Mouse (Mus musculus) myocyte (in vitro differentiated cells): Measurements from ENCODE around the gene Pitpna. TPM values are rescaled to one million over a fixed set of nuclear protein-coding genes. Genes with fewer than 3 reads are reported as not detected.

Experiments used
- H3K27me3 ChIP-seq: one replicate; pipeline ENCODE4 v1.6.1; 2011; ENCODE audit not compliant: control insufficient read depth, insufficient read depth, insufficient read length
- H3K36me3 ChIP-seq: one replicate; pipeline ENCODE4 v1.6.1; 2011; ENCODE audit not compliant: control insufficient read depth, insufficient read depth
- H3K4me2 ChIP-seq: one replicate; pipeline ENCODE4 v1.6.1; 2011; ENCODE audit warnings: low read depth, control low read depth
- H3K4me3 ChIP-seq: one replicate; pipeline ENCODE4 v1.5.1; 2011; ENCODE audit warnings: mild to moderate bottlenecking, control low read depth, moderate library complexity
- H3K79me2 ChIP-seq: one replicate; pipeline ENCODE4 v1.6.1; 2011; ENCODE audit not compliant: control insufficient read depth, insufficient read depth
- H3ac ChIP-seq: one replicate; pipeline ENCODE4 v1.6.1; 2011; ENCODE audit not compliant: control insufficient read depth, insufficient read length
- CEBPB ChIP-seq: IDR thresholded peaks from 2 replicates; pipeline ENCODE4 v1.6.1; 2011; ENCODE audit warnings: mild to moderate bottlenecking, moderate library complexity; ENCODE audit not compliant: poor library complexity, insufficient read depth, severe bottlenecking
- E2F4 ChIP-seq: IDR thresholded peaks from one replicate; pipeline ENCODE4 v1.6.1; 2011; ENCODE audit warnings: mild to moderate bottlenecking, control low read depth, moderate library complexity; ENCODE audit not compliant: insufficient read depth
- MAX ChIP-seq: IDR thresholded peaks from one replicate; pipeline ENCODE4 v1.6.1; 2011; ENCODE audit warnings: low read depth, mild to moderate bottlenecking, control low read depth
- MYOD1 ChIP-seq, 3 experiments: IDR thresholded peaks; one replicate each; pipeline ENCODE4 v1.6.1; 2011; ENCODE audit warnings: control low read depth in 2 of 3, low read depth in 2 of 3, mild to moderate bottlenecking in 2 of 3, moderate library complexity in 1 of 3; ENCODE audit not compliant: insufficient read length in 2 of 3, control insufficient read depth in 1 of 3
- MYOG ChIP-seq, 3 experiments: IDR thresholded peaks; one replicate each; pipeline ENCODE4 v1.6.1; 2011; ENCODE audit warnings: control low read depth in 2 of 3, low read depth in 2 of 3, mild to moderate bottlenecking in 2 of 3; ENCODE audit not compliant: insufficient read length in 2 of 3, control insufficient read depth in 1 of 3, insufficient read depth in 1 of 3
- POLR2A ChIP-seq: IDR thresholded peaks from one replicate; pipeline ENCODE4 v1.6.1; 2011; ENCODE audit warnings: low read depth, mild to moderate bottlenecking, control low read depth, moderate library complexity; ENCODE audit not compliant: insufficient read length
- POLR2AphosphoS2 ChIP-seq: IDR thresholded peaks from one replicate; pipeline ENCODE4 v1.6.1; 2011; ENCODE audit warnings: low read depth, control low read depth; ENCODE audit not compliant: insufficient read length
- REST ChIP-seq: IDR thresholded peaks from one replicate; pipeline ENCODE4 v1.6.1; 2011; ENCODE audit warnings: mild to moderate bottlenecking, control low read depth, moderate library complexity; ENCODE audit not compliant: insufficient read depth, insufficient read length
- SRF ChIP-seq: IDR thresholded peaks from one replicate; pipeline ENCODE4 v1.6.1; 2011; ENCODE audit warnings: low read depth; ENCODE audit not compliant: control insufficient read depth, insufficient read length
- TCF12 ChIP-seq: IDR thresholded peaks from one replicate; pipeline ENCODE4 v1.6.1; 2011; ENCODE audit warnings: mild to moderate bottlenecking, control low read depth; ENCODE audit not compliant: poor library complexity, insufficient read depth, severe bottlenecking
- TCF3 ChIP-seq: IDR thresholded peaks from one replicate; pipeline ENCODE4 v1.6.1; 2011; ENCODE audit warnings: low read depth, control low read depth; ENCODE audit not compliant: insufficient read length
- USF1 ChIP-seq: IDR thresholded peaks from one replicate; pipeline ENCODE4 v1.6.1; 2011; ENCODE audit warnings: low read depth, mild to moderate bottlenecking, control low read depth, moderate library complexity
- polyA plus RNA-seq: library from polyadenylated mRNA; unstranded; fragments of >200 nt; fragmentation: generic; extraction: Trizol; gene quantifications from one replicate; pipeline ENCODE4 v1.2.1, GENCODE M21; 2012; ENCODE audit warnings: missing spikeins

The Pitpna gene
- polyA plus RNA-seq, 1 experiment, result 125 TPM

DNA sequence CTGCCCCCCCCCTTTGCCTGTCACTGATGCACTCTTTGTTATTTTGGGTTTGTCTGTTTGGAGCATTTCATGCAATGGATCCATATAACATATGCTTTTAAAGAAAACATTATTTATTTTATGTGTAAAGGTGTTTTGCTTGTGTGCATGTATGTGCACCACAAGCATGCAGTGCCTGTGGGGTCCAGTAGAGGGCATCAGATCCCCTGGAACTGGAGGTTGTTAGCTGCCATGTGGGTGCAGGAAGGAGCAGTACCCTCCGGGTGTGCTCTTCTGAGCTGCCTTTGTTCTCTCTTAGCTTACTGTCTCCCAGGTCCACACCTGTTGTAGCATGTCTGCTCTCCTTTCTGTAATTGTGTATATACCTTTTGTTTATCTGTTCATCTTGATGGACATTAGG, 29.8 kb upstream of the Pitpna start:
- Histone ChIP-seq H3K27me3 (no peaks in the 10 kb centered on the region), H3K4me3 (no peak overlapping the region), H3K36me3 (no peaks in the 10 kb centered on the region), H3K4me2 (no peak overlapping the region), H3K79me2 (no peaks in the 10 kb centered on the region), H3ac (no peak overlapping the region)
- no peak for TF ChIP-seq CEBPB
- TF ChIP-seq MYOD1 (IDR thresholded peaks at IDR 0.05; ENCODE audit: control insufficient read depth in 1 of 3, insufficient read length in 2 of 3, low read depth in 2 of 3), result no peak
- TF ChIP-seq TCF12, result no peak
- TF ChIP-seq MAX, result no peak
- no peak for TF ChIP-seq POLR2AphosphoS2
- no peak for TF ChIP-seq SRF
- TF ChIP-seq POLR2A, result no peak
- TF ChIP-seq REST, result no peak
- no peak for TF ChIP-seq MYOG (IDR thresholded peaks at IDR 0.05; ENCODE audit: control insufficient read depth in 1 of 3, insufficient read depth in 1 of 3, insufficient read length in 2 of 3, low read depth in 2 of 3)
- TF ChIP-seq E2F4, result no peak
- TF ChIP-seq USF1, result no peak
- no peak for TF ChIP-seq TCF3

DNA sequence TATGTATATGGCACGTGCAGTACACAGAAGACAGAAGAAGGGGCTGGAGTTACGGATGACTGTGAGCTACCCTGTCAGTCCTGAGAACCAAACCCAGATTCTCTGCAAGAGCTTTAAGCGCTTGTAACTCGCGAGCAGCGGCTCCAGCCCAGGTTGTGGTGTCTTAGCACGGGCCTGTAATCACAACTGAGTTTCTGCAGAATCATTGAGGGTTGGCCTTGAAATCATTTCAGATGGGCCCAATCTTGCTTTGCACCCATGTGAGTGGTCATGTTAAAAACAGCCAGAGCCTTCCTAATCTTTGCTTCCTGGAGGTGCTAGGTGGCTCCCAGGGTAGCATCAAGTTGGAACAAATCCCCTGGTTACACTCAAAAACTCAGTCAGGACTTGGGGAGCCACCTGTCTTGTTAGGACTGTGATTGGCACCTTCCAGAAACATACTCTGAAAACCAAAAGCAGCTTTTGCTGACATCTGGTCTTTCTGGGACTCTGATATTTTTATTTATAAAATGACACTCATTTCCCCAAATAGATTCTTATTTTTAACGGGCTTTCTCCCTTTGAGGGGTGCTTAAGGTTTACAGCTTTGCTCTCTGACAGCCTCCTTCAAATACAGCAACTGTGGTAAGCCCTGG, 27.9 kb upstream of the Pitpna start:
- no peaks in the 10 kb centered on the region for H3K27me3 ChIP-seq
- no peaks in the 10 kb centered on the region for H3K79me2 ChIP-seq
- TF ChIP-seq POLR2A (no peak), CEBPB (no peak), REST (no peak), USF1 (no peak), TCF12 (no peak), E2F4 (no peak), SRF (no peak), TCF3 (no peak), MYOD1 (IDR thresholded peaks at IDR 0.05; ENCODE audit: control insufficient read depth in 1 of 3, insufficient read length in 2 of 3, low read depth in 2 of 3) (no peak), POLR2AphosphoS2 (no peak), MAX (no peak), MYOG (IDR thresholded peaks at IDR 0.05; ENCODE audit: control insufficient read depth in 1 of 3, insufficient read depth in 1 of 3, insufficient read length in 2 of 3, low read depth in 2 of 3) (no peak)
- no peak overlapping the region for H3K4me2 ChIP-seq
- no peaks in the 10 kb centered on the region for H3K36me3 ChIP-seq
- H3ac ChIP-seq, result no peak overlapping the region
- no peak overlapping the region for H3K4me3 ChIP-seq

DNA sequence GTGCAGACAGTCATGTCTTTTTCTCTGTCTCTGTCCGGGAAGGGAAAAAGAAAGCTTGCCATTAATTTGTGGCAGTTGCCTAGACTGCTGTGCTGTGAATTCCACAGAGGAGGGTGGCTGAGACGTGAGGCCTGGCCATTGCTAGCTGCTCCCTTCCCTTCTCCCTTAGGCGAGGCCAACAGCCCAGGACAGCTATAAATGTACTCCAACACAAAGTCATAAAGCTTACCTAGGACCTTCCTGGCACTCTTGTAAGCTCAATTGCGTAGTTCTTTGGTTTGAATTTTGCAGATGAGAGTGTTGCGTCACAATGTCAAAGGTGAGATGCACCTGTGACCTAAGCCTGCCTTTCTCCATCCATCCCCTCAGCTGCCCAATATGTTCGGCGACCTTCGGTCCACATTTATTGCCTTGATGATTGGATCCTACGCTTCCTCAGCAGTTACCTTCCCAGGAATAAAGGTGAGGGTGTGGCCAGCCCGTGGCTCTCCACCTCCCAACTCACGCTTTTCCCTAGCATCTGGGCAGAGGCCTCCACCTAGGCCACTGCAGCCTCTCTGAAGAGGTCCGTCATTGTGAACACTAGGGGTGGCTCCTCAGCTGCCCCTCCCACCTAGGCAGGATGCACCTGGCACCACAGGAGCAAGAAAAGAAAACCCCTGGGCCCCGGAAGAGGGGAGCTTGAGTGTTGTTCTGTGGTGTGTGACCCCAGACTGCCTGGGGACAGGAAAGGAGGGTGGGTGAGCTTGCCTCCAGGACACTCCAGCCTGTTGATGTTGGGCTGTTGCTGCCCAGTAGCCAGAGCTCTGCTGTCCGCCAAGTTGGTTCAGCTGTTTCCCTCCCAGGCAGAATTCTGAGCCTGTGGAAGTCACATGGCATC, 27.1 kb upstream of the Pitpna start:
- Histone ChIP-seq H3K4me3 (no peak overlapping the region), H3K4me2 (no peak overlapping the region), H3ac (no peak overlapping the region), H3K27me3 (no peaks in the 10 kb centered on the region), H3K36me3 (no peaks in the 10 kb centered on the region), H3K79me2 (no peaks in the 10 kb centered on the region)
- peak in 1 of 3 experiments; percentile 53 for TF ChIP-seq MYOD1 (IDR thresholded peaks at IDR 0.05; ENCODE audit: control insufficient read depth in 1 of 3, insufficient read length in 2 of 3, low read depth in 2 of 3)
- TF ChIP-seq MYOG (IDR thresholded peaks at IDR 0.05; ENCODE audit: control insufficient read depth in 1 of 3, insufficient read depth in 1 of 3, insufficient read length in 2 of 3, low read depth in 2 of 3), result peak in 2 of 3 experiments; percentile 51 to 73
- no peak for TF ChIP-seq TCF12

DNA sequence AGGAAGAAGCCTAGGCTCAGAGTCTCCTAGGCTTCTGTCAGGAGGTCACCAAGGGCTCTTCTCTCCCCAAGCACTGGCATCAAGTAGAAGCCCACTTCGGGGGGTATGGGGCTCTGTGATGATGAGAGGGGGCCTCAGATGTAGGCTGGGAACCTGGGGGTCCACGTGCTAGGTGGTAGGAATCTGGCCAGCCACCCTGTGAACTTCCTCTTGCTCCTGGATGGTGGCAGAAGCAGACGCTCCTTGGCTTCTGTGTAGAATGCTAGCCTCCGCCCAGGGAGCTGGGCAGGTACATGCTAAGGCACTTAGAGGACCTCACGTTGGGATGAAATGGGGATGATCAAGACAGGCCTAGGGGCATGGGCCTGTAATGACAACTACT, 26.5 kb upstream of the Pitpna start:
- Histone ChIP-seq H3K4me3 (no peak overlapping the region), H3K4me2 (no peak overlapping the region), H3K27me3 (no peaks in the 10 kb centered on the region), H3K36me3 (no peaks in the 10 kb centered on the region), H3K79me2 (no peaks in the 10 kb centered on the region), H3ac (no peak overlapping the region)
- no peak for TF ChIP-seq POLR2AphosphoS2
- TF ChIP-seq CEBPB, result no peak
- TF ChIP-seq E2F4, result no peak
- no peak for TF ChIP-seq USF1
- no peak for TF ChIP-seq MYOG (IDR thresholded peaks at IDR 0.05; ENCODE audit: control insufficient read depth in 1 of 3, insufficient read depth in 1 of 3, insufficient read length in 2 of 3, low read depth in 2 of 3)
- no peak for TF ChIP-seq MYOD1 (IDR thresholded peaks at IDR 0.05; ENCODE audit: control insufficient read depth in 1 of 3, insufficient read length in 2 of 3, low read depth in 2 of 3)
- no peak for TF ChIP-seq MAX
- TF ChIP-seq SRF, result no peak

DNA sequence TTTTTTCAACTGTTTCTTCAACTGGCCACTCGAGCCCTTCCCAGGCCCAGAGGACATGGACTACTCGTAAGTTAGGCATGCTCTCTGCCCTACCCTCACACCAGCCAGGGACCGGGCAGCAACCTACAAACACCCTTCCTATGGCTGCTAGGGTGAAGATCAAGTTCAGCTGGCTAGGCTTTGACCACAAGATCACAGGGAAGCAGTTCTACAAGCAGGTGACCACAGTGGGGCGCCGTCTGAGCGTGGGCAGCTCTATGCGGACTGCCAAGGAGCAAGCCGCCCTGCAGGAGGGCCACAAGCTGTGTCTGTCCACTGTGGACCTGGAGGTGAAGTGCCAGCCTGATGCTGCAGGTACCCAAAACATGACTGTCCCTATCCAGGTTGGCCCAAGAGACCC, 25.1 kb upstream of the Pitpna start:
- peak overlapping the region; percentile 71 for H3K4me2 ChIP-seq
- no peaks in the 10 kb centered on the region for H3K36me3 ChIP-seq
- TF ChIP-seq CEBPB, result no peak
- no peak for TF ChIP-seq USF1
- TF ChIP-seq MAX, result no peak
- peak in 2 of 3 experiments; percentile 33 to 76 for TF ChIP-seq MYOD1 (IDR thresholded peaks at IDR 0.05; ENCODE audit: control insufficient read depth in 1 of 3, insufficient read length in 2 of 3, low read depth in 2 of 3)
- TF ChIP-seq REST, result no peak
- TF ChIP-seq POLR2A, result peak; percentile 28
- peak in 1 of 3 experiments; percentile 36 for TF ChIP-seq MYOG (IDR thresholded peaks at IDR 0.05; ENCODE audit: control insufficient read depth in 1 of 3, insufficient read depth in 1 of 3, insufficient read length in 2 of 3, low read depth in 2 of 3)
- TF ChIP-seq SRF, result no peak
- TF ChIP-seq TCF12, result no peak
- no peak for TF ChIP-seq E2F4
- no peak for TF ChIP-seq POLR2AphosphoS2
- TF ChIP-seq TCF3, result no peak
- H3ac ChIP-seq, result no peak overlapping the region
- no peaks in the 10 kb centered on the region for H3K27me3 ChIP-seq
- no peaks in the 10 kb centered on the region for H3K79me2 ChIP-seq
- H3K4me3 ChIP-seq, result no peak overlapping the region
